Mouse (Mus musculus) liver, embryonic 14.5 days (tissue): ENCODE results near the gene Rapgef4.

Experiments used
- CTCF ChIP-seq: IDR thresholded peaks from 2 replicates; pipeline ENCODE4 v1.5.1; 2016; ENCODE audit warnings: antibody characterized with exemption, low read depth, control low read depth
- EP300 ChIP-seq: IDR thresholded peaks from 2 replicates; pipeline ENCODE4 v1.6.1; 2016; ENCODE audit warnings: antibody characterized with exemption, low read depth

DNA sequence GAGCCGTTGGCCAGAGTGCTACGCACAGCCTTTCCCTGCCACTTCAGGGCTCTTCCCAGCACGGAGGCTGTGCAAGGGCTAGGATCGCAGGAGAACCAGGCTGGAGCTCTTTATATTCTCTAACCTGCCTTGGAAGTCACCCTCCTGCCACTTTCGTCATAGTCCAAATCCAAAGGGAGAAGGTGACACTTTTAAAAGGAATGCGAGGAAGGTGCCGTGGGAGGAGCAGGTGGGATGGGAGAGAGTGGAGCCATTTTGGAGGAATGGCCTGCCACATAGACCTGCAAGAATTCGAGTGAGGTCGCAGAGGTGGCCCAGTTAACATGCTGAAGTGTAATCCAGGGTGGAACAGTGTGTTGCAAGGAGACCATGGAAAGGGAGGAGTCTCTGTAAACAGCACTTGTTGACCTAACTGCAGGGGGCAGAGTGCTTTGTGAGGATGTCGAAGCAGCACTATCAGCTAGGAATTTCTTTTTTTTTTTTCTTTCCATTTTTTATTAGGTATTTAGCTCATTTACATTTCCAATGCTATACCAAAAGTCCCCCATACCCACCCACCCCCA lies 94.0 kb downstream of the Rapgef4 start:
- TF ChIP-seq CTCF (no peak), EP300 (no peak)
